Mouse (Mus musculus) urinary bladder, postnatal 4 days (tissue): ENCODE measurements around the gene Col4a3bp.
"Not testable (repeated sequence)": the region's sequence is repeated elsewhere in the genome, so short reads cannot be mapped to it uniquely, and the experiment has no call there.

Experiments used
- DNase-seq, 2 experiments: peaks; one replicate each; pipeline ENCODE4 v3.0.0; 2021 to 2022; ENCODE audit warnings: low spot score in 2 of 2

Col4a3bp gene

DNA sequence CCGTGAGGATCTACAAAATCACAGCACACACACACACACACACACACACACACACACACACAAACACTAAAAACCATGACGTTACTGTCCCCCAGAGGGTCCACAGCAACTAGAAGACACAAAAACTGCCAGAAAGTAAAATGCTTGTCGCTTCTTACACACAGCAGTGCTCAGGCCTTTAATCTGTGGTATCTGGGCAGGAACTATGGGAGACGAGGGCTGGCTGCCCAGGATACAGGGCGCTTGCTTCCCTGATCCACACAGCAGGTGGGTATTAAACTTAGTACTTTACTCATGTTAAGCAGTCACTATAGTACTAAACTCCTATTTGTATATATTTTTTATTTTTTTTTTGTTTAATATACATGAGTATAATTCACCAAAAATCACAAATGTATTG lies 103.4 kb downstream of the Col4a3bp start:
- DNase-seq = no peak

DNA sequence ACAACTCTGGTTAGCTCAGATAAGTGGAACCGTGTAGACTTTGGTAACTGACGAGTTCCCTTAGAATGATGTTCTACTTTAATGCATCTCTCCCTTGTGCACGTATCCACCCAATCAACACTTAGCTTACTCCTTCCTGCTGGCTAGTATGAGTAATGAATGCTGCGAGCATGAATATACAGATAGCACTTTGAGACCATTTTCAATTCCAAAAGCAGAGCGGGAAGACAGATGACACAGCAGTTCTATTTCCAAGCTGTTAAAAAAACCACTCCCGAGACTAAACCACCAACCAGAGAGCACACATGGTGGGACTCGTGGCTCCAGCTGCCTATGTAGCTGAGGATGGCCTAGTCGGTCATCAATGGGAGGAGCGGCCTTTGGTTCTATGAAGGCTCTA lies 110.6 kb downstream of the Col4a3bp start:
- no peak for DNase-seq

DNA sequence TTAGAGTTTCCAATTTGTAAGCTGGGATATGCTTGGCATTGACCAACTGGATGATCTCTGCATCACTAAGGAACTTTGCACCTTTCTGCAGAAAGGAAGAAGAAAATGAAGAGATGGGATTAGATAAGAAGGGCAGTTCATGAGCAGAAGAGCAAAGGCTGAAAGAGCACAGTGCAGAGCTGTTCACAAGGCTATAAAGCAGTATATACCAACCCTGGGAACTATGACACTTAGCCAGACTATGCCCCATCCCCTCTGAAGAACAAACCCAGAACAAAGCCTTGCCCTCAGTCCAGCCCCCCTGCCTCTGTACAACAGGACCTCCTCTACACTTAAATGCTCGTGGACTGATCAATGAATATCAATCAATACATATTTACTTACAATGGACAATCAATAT lies 114.3 kb downstream of the Col4a3bp start:
- no peak for DNase-seq

DNA sequence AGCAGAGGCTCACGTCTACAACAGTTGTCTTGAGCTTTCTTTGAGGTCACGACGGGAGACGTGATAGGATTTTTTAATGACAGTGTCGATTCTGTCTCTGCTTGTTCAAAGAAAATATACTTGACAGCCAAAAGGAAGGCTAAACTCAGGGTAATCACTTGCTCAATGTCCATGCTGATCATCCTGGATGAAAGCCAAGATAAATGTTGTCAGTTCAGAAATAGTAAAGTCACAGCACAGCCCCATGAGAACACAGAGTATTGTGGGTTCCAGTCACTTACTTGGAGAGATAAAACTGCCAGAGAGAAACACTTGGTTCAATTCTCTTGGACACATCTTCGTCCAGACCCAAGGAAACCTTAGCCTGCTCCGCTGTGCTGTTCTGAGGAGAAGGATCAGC lies 116.5 kb downstream of the Col4a3bp start:
- no peak for DNase-seq

DNA sequence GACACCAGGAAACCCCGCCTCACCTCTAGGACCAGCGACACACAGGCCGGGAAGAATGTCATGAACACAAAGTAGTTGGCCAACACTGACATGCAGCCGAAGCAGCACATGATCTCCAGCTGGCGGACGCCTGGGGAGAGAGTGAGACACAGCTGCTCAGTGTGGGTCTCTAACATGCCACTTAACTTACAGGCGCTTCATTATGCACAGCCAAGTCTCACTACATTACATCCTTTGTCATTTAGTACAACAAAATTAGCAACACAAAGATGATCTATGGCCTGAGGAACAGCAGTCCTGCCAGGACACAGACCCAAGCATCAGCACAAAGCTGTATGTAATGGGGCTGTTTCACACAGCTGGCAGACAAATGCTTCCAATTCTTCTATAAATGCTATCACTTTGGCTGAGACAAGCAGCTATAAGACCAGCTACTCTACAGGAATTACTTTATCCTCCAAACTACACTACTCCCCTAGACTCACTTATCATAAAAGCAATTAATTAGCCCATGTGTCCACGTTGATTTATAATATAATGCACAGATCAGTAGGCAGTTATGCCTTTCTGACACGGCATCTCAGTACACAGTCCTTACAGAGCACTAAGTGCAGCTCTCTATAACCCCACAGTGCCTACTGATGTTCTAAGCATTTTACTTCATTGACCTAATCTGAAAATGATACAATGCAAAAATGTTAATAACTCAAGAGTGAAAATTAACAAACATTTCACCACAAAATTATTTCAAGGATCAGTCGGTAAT lies 117.9 kb downstream of the Col4a3bp start:
- no peak for DNase-seq

DNA sequence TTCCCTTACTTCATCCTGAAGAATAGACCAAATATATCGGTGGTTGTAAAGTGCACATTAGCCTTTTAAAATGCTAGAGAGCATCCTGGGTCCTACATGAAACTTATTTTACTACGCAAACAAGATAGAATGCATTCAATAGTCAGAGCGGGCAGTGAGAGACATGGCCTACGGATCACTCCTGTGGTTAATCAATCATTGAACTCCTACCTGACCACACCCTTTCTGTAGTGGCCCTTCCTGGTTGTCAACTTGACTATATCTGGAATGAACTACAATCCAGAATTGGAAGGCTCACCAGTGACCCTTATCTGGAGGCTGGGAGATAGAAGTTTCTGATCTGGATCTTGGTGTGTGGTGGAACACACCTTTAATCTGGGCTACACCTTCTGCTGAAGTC lies 120.7 kb downstream of the Col4a3bp start:
- not testable (repeated sequence) for DNase-seq

DNA sequence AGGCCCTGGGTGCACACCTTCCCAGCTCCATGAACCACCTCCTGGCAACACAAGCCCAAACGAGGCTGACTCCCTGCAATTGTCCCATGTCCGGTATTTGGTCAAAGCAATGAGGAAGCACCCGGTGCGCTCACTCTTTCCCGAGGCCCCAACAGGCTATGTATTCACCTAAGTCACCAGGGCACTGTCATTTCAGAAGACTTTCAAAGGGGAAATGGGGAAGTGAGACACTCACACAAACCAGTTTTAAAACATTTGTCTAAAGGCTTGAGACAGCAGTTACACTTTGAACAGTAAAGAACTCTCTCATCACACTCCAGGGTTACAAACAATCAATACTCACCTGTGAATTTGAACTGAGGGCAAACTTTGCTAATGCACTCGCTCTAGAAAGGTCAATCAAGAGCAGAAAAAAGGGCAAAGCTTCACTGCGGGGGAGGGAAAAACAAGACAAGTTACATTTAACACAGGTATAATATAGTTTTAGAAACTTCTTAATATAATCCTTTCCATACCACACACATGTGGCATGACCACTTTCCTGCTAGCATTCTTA lies 122.1 kb downstream of the Col4a3bp start:
- no peak for DNase-seq

DNA sequence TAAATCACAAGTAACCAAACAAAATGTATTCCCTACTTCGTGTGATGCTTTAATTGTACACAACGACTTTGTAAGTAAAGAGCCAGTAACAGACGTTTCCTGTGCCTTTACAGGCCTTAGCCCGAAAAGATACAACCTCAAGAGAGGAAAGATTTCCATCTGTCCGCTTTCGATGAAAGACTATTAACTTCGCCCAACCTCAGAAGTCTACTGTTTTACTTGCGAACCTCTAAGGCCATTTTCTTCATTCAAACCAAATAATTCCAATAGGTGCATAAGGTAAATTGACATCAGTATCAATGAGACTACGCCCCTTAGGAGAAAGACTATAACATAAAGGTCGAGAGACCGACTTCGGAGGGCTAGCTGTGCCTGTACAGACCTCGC lies 127.6 kb downstream of the Col4a3bp start:
- DNase-seq = no peak

DNA sequence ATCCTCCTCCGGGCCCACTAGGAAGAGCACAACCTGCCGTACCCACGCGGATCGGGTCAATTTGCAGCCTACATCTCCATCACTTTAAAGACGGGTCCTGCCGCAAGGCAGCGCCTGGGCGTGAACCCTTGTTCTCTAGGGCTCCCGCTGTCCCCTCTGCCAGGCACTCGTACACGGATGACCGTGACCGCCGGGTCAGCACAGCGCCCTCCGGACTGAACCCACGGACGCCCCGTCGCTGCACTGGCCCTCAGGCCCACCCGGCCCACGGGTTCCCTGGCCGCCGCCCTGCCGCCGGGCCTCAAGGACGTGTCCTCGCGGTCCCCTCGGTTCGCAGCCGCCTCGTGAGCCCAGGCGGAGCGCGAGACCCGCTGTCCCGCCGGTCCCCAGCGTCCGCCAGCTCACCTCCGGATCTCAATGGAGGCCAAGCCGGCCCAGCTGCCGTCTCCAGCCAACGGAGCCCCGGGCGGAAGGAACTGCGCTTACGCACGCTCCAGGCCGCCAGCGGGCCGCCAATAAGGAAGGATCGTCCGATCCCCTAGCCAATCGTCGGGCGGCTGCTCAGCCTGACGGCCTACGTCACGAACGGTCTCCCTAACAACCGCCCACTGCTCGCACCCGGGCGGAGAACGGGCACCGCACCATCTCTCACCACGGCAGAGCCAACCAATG lies 128.1 kb downstream of the Col4a3bp start, which contains the start of gene Hmgcr:
TSS of gene Hmgcr (minus strand) at position 531 of the 672 bp plus-strand sequence.
- peak; percentile 96 to 97 for DNase-seq

DNA sequence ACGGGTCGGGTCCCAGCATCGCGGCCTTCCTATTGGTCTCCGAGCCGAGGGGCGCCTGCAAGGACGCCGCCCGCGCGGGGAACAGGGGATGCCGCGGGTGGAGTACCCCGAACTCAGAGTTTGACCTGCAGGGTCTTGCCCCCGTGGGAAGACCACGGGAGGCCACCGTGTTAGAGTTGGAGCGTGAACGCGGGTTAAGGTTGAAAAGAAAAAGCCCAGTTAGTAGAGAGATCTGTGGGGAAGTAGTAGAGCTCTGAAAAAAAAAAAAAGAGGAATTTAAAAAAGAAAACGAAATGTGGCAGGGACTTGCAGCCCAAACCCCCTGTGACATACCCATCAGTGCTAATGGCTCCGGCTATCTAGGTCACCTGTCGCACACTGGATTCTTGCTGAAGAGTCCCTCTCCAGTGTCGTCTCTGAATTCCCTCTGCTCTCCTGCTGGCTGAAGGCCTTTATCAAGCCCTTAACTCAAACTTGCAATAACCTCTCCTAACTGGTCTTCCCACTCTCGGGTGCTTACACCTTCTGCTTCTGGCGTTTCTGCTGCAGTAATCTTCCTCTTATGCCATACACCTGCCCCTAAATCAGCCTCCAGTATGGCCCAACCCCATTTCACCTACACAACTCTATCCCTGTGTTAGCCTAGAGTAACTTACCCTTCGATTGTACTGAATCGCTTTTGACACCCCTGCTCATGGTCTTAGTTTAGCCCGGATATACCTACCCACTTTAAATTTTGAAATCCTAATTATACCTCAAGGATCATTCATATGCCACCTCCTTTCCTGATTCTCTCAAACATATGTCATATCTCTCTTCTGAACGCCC lies 128.9 kb downstream of the Col4a3bp start:
- no peak for DNase-seq

DNA sequence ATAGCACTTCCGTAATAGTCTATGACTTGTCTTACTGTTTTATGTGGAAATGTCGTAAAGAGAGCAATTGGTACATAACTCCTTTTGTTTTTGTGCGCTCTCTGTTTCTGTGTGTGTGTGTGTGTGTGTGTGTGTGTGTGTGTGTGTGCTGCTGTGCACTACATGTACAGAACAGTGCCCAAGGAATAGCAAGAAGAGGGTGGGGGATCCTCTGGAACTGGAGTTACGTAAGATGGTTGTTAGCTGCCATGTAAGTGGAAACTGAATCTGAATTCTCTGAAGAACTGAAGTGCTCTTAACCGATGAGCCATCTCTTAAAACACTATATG lies 129.5 kb downstream of the Col4a3bp start:
- no peak for DNase-seq

DNA sequence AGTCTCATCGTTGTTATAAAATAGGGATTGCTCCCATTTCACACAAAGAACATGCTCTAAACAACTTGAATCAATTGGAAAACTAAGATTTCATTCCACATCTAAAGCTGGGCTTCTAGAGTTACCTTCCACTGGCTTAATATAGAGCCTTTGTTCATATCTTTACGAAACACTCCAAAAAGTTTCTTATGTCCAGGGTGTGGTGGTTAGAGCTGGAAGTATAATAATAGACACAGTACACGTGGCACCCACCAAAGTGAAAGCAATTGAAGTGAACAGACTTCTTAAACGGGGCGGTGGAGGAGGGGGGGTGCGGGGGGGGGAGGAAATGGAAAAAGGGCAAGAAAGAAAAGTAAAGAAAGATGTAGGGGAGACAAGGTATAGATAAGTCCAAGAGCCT lies 129.9 kb downstream of the Col4a3bp start:
- DNase-seq = no peak

DNA sequence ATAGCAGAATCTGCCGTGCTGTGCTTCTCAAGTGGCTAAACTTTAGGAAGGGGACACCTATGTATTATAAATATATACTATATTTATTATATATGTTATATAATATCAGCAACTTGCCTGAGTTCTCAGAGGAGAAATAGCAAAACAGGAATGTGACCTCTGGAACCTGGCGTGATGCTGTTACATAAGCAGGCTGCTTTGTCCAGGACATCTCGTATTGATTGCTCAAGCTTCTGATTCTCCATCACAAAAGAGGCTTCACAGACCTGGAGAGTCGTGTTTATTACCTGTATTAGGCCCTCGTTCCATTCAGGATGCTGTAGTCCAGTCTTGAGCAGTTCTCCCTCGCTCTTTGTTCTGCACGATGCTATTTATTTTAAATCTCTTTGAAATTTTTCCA lies 131.4 kb downstream of the Col4a3bp start:
- DNase-seq = no peak

DNA sequence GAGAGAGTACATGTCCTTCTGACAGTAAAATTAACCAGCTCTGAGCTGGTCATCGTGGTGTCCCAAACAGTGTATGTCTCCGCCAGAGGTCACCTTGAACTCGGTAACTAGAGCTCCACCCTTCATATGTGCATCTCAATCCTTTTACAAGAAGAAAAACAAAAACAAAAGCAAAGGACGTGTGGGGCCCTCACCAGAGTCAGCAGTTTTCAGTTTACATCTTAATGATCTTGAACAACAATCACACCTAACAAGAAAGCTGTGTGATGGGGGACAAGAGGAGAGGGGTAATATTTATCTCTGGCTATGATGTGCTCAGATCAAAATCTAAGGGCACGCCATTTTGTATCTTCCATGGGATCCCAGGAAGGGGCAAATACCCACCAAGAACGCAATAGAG lies 133.3 kb downstream of the Col4a3bp start:
- DNase-seq = no peak

DNA sequence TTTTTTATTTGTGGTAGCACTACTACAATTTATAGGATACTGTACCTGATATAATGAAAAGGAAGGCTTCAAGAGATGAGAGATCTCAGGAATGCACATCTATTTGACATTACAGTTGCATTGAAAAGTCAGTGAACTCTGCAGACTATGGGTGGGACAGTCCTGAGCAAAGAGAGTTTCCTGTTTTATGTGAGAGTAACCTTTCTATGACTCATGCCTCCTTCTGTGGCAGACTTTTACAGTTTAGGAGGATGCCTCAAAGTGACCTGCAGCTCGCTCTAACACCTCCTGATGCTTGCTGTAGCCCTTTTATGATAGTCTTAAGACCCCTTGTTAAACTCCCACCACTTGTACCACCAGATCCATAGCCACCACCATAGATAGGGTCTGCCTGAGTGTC lies 134.7 kb downstream of the Col4a3bp start:
- DNase-seq = no peak

DNA sequence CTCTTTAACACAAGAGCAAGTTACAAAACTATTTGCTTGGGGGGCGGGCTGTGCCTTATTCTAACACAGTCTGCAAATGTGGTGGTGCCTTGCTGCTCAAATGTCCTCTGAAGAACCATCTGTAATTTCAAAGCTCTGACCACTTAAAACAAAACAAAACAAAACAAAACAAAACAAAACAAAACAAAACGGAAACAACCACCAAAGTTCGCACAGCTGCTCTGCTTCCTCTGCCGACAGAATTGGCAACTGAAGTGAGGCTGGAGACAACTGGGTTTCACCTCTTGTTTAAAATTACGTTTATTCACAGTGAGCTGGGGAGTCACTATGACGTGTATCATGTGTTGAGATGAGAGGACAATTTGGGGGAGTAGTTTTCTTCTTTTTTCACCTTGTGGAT lies 136.2 kb downstream of the Col4a3bp start:
- no peak for DNase-seq

DNA sequence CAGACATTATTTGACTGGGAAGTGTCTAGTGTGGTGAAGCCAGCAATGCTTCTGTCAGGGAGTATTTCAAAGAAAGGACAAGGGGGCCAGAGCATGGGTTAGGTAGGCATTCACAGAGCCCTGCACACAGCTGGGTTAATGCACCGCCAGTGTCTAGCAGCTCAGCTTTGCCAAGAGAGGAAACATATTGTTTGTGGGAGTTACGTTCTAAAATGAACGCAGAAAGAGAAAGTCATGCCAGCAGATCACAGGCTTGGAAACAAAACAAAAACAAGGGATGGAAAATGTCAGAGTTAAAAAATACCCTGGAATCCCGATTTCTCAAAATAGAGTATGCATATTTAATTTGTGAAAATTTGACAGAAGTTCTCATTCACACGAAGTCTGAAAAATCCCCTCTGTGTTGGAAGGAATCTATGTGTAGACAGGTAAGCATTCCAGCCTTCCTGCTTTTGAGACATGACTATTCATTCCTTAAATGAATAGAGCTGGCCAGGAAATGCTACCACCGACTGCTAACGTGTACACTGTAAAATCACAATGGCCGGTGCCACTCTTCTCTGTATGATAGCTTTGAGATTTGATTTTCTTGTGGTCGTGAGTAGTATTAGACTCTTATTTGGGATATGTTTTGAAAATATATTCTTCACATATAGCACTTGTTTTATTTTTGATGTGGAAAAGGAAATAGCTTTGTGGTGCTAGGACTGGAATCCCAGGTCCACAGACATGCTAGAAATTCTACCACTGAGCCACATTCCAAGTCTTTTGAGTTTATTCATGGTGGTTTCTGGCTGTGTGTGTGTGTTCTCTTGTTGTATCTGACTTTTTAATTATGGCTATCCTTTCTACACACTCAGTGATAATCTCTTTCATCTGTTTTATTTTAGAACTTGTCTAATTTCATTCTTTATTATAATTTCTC lies 138.0 kb downstream of the Col4a3bp start:
- no peak for DNase-seq

DNA sequence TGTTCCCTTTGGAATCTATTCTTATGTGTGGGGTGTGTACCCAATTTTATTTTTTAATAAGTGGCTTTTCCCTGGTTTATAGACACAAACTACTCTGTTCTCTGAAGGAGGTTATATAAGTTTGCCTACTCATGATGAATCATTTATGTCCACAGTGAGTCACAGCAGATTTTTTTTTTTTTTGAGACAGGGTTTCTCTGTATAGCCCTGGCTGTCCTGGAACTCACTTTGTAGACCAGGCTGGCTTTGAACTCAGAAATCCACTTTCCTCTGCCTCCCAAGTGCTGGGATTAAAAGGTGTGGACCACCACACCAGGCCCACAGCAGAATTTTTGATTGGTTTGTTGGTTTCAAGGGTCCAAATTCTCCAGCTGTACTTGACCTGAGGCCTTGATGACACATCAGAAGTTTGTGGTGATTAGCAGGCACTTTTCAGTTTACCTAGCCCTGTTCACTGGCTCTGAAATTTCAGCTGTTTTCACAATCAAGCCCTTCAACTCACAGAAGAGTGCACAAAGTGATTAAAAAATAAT lies 138.7 kb downstream of the Col4a3bp start:
- DNase-seq = no peak

DNA sequence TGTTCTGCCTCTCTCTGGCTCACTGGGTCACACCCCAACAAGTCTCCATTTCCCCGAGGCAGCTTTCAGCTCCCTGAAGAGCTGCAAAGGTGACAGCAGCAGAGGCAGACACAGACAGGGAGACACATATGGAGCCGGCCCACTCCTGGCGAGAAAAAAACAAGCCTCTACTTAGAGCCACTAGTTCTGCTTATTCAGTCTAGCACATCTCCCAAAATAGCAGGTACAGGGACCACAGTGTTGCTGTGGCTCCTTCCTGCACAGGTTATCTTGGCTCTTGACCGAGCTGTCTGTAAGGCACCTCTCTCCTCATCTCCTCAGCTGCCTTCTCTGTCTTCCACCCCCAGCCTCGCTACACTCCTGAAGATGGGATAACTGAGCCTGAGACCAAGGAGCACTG lies 142.4 kb downstream of the Col4a3bp start:
- no peak for DNase-seq

DNA sequence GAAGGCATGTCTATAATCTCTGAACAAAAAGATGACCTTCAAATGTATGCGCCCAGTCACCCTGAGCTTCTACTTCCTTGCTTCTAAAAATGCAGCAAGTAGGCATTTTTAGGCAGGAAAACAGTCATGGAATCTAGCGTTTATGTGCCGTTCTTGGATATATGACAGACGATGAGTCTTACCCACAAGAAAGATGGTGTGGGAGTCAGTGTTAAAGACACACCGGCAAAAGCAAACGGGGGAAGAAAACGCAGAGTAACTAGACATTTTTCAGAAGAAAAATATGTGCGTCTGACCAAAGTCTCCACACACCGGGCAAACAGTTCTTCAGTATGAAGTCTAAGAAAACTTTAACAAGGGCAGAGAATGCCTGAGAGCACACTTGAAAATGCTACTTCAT lies 144.8 kb downstream of the Col4a3bp start:
- DNase-seq = no peak
